Mouse (Mus musculus) layer of hippocampus, adult 6 months (tissue): Measurements from ENCODE around the gene S100a10. TPM values are rescaled to one million over a fixed set of nuclear protein-coding genes. Genes with fewer than 3 reads are reported as not detected.

Experiments used
- long read RNA-seq, 2 experiments: library from polyadenylated mRNA; unstranded; transcript quantifications; one replicate each; pipeline ENCODE4 v2.0.0; 2019 to 2020
- polyA plus RNA-seq: library from polyadenylated mRNA; unstranded; fragments of <200 nt; fragmentation: Nextera tagmentation; gene quantifications from 2 replicates; pipeline ENCODE4 v1.2.3, GENCODE M21; 2021

S100a10 gene
- polyA plus RNA-seq: 88.6 and 91.8 TPM in 2 replicates
- long read RNA-seq, experiment 1, transcript S100a10-201 (3 exons, 685 nt): major isoform, 54 of 58 reads
- long read RNA-seq, experiment 1, partial matches to known transcripts: 4 of 58 reads
- long read RNA-seq, experiment 1, other reads (novel, unspliced or antisense): 0 of 58 reads
- long read RNA-seq, experiment 2, transcript S100a10-201 (3 exons, 685 nt): major isoform, 7 of 7 reads
- long read RNA-seq, experiment 2, partial matches to known transcripts: 0 of 7 reads
- long read RNA-seq, experiment 2, other reads (novel, unspliced or antisense): 0 of 7 reads

GRCm38 (mm10) chr3:93554981-93555877, at the start of gene S100a10:
Gene S100a10 (plus strand): TSS chr3:93555080.

GRCm38 (mm10) chr3:93520330-93521193, 34.3 kb upstream of the S100a10 start, which contains the start of gene S100a11:
Gene S100a11 (plus strand): TSS chr3:93520488.

Other genes with a start within 250 kb of the S100a10 start
- not detected in 2 replicates for gene Hrnr, start 235.3 kb upstream of the S100a10 start, polyA plus RNA-seq
- not detected in 2 replicates for gene Rptn, start 161.4 kb upstream of the S100a10 start, polyA plus RNA-seq
- gene Tchh, start 112.8 kb upstream of the S100a10 start, polyA plus RNA-seq: 1.0 and 1.2 TPM in 2 replicates
- not detected in 2 replicates for gene Tchhl1, start 86.3 kb upstream of the S100a10 start, polyA plus RNA-seq
- 27.8 and 28.4 TPM in 2 replicates for gene S100a11, start 34.6 kb upstream of the S100a10 start, polyA plus RNA-seq
- not detected in 2 replicates for gene Tdpoz2, start 97.6 kb downstream of the S100a10 start, polyA plus RNA-seq
- not detected in 2 replicates for gene Tdpoz1, start 121.2 kb downstream of the S100a10 start, polyA plus RNA-seq
- not detected in 2 replicates for gene Gm37596, start 138.0 kb downstream of the S100a10 start, polyA plus RNA-seq
- not detected in 2 replicates for gene Gm5773, start 217.9 kb downstream of the S100a10 start, polyA plus RNA-seq
- not detected in 2 replicates for gene Tdpoz4, start 241.3 kb downstream of the S100a10 start, polyA plus RNA-seq